Mouse (Mus musculus): Measurements from ENCODE around the gene Ywhab.

GRCm38 (mm10) chr2:164025150-164025549 lies 30.4 kb downstream of the Ywhab start, which contains the start of gene Pabpc1l:
- TF ChIP-seq POLR2A (IDR thresholded peaks at IDR 0.05; ENCODE audit: low read depth, low read length) (no peak), CTCF (IDR thresholded peaks at IDR 0.05; ENCODE audit: extremely low read depth, insufficient read depth, insufficient read length, insufficient replicate concordance) (no peak)
